Mouse (Mus musculus): ENCODE results near the gene Plpp3. TPM values are rescaled to one million over a fixed set of nuclear protein-coding genes. Genes with fewer than 3 reads are reported as not detected.
A peak's percentile ranks its signal among the peaks of the same experiment; 100 is the strongest.

Gene Plpp3
- polyA plus RNA-seq, 1 experiment from 2014 or later: 60.2 TPM

- no peak for DNase-seq (ENCODE audit: low spot score)
- H3K27me3 ChIP-seq (ENCODE audit: control insufficient read depth, insufficient read depth, low read length): no peaks in the 10 kb centered on the region
- no peak overlapping the region for H3K4me3 ChIP-seq (ENCODE audit: low read depth, low read length)
- TF ChIP-seq CTCF (IDR thresholded peaks at IDR 0.05; ENCODE audit: low read depth) (no peak), EP300 (optimal IDR thresholded peaks at IDR 0.05) (no peak)
- ATAC-seq (ENCODE audit: low FRiP score, low TSS enrichment): no peak
- H3K27ac ChIP-seq (replicated peaks): peak overlapping the region; percentile 75
- peaks cover 2% of the 10 kb centered on the region; the same call in 1 of the 2 replicates for H3K4me1 ChIP-seq (replicated peaks; ENCODE audit: control insufficient read depth, insufficient read depth)
- H3K9me3 ChIP-seq (ENCODE audit: control insufficient read depth, low read length): no peaks in the 10 kb centered on the region
- H3K36me3 ChIP-seq (ENCODE audit: control insufficient read depth, insufficient read depth, low read length): peaks cover 8% of the 10 kb centered on the region; the same call in 1 of the 2 replicates
- H3K4me2 ChIP-seq (replicated peaks; ENCODE audit: low read depth): no peak overlapping the region
- 55% methylated on average over 9 of the region's 9 CpGs for WGBS
- H3K9ac ChIP-seq (ENCODE audit: low read length): no peak overlapping the region
Measured at GRCm38 (mm10) chr4:105196099-105196498, 39.0 kb downstream of the Plpp3 start.

- no peak for ATAC-seq (ENCODE audit: low FRiP score, low TSS enrichment)
- H3K4me3 ChIP-seq (ENCODE audit: low read depth, low read length): no peak overlapping the region
- TF ChIP-seq CTCF (IDR thresholded peaks at IDR 0.05; ENCODE audit: low read depth) (no peak), EP300 (optimal IDR thresholded peaks at IDR 0.05) (no peak)
Measured at GRCm38 (mm10) chr4:105196993-105197765, 40.0 kb downstream of the Plpp3 start.

GRCm38 (mm10) chr4:105198696-105199095, 41.5 kb downstream of the Plpp3 start:
- Histone ChIP-seq H3K4me2 (replicated peaks; ENCODE audit: low read depth) (no peak overlapping the region), H3K27me3 (ENCODE audit: control insufficient read depth, insufficient read depth, low read length) (no peaks in the 10 kb centered on the region), H3K36me3 (ENCODE audit: control insufficient read depth, insufficient read depth, low read length) (peaks cover 8% of the 10 kb centered on the region; the same call in 1 of the 2 replicates), H3K9me3 (ENCODE audit: control insufficient read depth, low read length) (no peaks in the 10 kb centered on the region), H3K27ac (replicated peaks) (no peak overlapping the region), H3K9ac (ENCODE audit: low read length) (no peak overlapping the region), H3K4me1 (replicated peaks; ENCODE audit: control insufficient read depth, insufficient read depth) (peaks cover 9% of the 10 kb centered on the region; the same call in 1 of the 2 replicates), H3K4me3 (ENCODE audit: low read depth, low read length) (no peak overlapping the region)
- DNase-seq (ENCODE audit: low spot score): no peak
- no peak for TF ChIP-seq CTCF (IDR thresholded peaks at IDR 0.05; ENCODE audit: low read depth)
- TF ChIP-seq EP300 (optimal IDR thresholded peaks at IDR 0.05): no peak
- no peak for ATAC-seq (ENCODE audit: low FRiP score, low TSS enrichment)
- WGBS: 79% methylated on average over 5 of the region's 5 CpGs

More at GRCm38 (mm10) chr4:105196993-105197765, 40.0 kb downstream of the Plpp3 start:
- DNase-seq (ENCODE audit: low spot score): no peak
- Histone ChIP-seq H3K4me1 (replicated peaks; ENCODE audit: control insufficient read depth, insufficient read depth) (peaks cover 2% of the 10 kb centered on the region; the same call in 1 of the 2 replicates), H3K4me2 (replicated peaks; ENCODE audit: low read depth) (no peak overlapping the region), H3K27ac (replicated peaks) (peak overlapping the region; percentile 45; the same call in 1 of the 2 replicates), H3K27me3 (ENCODE audit: control insufficient read depth, insufficient read depth, low read length) (no peaks in the 10 kb centered on the region), H3K36me3 (ENCODE audit: control insufficient read depth, insufficient read depth, low read length) (peaks cover 8% of the 10 kb centered on the region; the same call in 1 of the 2 replicates), H3K9ac (ENCODE audit: low read length) (no peak overlapping the region), H3K9me3 (ENCODE audit: control insufficient read depth, low read length) (no peaks in the 10 kb centered on the region)
- 61% methylated on average over 9 of the region's 9 CpGs for WGBS

GRCm38 (mm10) chr4:105199345-105199744, 42.2 kb downstream of the Plpp3 start:
- no peaks in the 10 kb centered on the region for H3K9me3 ChIP-seq (ENCODE audit: control insufficient read depth, low read length)
- ATAC-seq (ENCODE audit: low FRiP score, low TSS enrichment) (no peak), DNase-seq (ENCODE audit: low spot score) (no peak)
- no peak overlapping the region for H3K4me2 ChIP-seq (replicated peaks; ENCODE audit: low read depth)
- H3K27ac ChIP-seq (replicated peaks): no peak overlapping the region
- no peak for TF ChIP-seq EP300 (optimal IDR thresholded peaks at IDR 0.05)
- TF ChIP-seq CTCF (IDR thresholded peaks at IDR 0.05; ENCODE audit: low read depth): no peak
- no peak overlapping the region for H3K4me3 ChIP-seq (ENCODE audit: low read depth, low read length)
- peaks cover 8% of the 10 kb centered on the region; the same call in 1 of the 2 replicates for H3K36me3 ChIP-seq (ENCODE audit: control insufficient read depth, insufficient read depth, low read length)
- H3K4me1 ChIP-seq (replicated peaks; ENCODE audit: control insufficient read depth, insufficient read depth): peaks cover 11% of the 10 kb centered on the region; the same call in 1 of the 2 replicates
- 80% methylated on average over 8 of the region's 8 CpGs for WGBS
- no peak overlapping the region for H3K9ac ChIP-seq (ENCODE audit: low read length)
- H3K27me3 ChIP-seq (ENCODE audit: control insufficient read depth, insufficient read depth, low read length): no peaks in the 10 kb centered on the region

GRCm38 (mm10) chr4:105200624-105201524, 43.7 kb downstream of the Plpp3 start:
- DNase-seq (ENCODE audit: low spot score) (no peak), ATAC-seq (ENCODE audit: low FRiP score, low TSS enrichment) (no peak)
- Histone ChIP-seq H3K4me2 (replicated peaks; ENCODE audit: low read depth) (no peak overlapping the region), H3K4me3 (ENCODE audit: low read depth, low read length) (no peak overlapping the region), H3K9ac (ENCODE audit: low read length) (no peak overlapping the region), H3K9me3 (ENCODE audit: control insufficient read depth, low read length) (no peaks in the 10 kb centered on the region), H3K27me3 (ENCODE audit: control insufficient read depth, insufficient read depth, low read length) (no peaks in the 10 kb centered on the region), H3K27ac (replicated peaks) (no peak overlapping the region), H3K4me1 (replicated peaks; ENCODE audit: control insufficient read depth, insufficient read depth) (peaks cover 14% of the 10 kb centered on the region), H3K36me3 (ENCODE audit: control insufficient read depth, insufficient read depth, low read length) (peaks cover 7% of the 10 kb centered on the region; the same call in 1 of the 2 replicates)
- 52% methylated on average over 14 of the region's 14 CpGs for WGBS
- TF ChIP-seq EP300 (optimal IDR thresholded peaks at IDR 0.05) (no peak), CTCF (IDR thresholded peaks at IDR 0.05; ENCODE audit: low read depth) (no peak)
